Mouse (Mus musculus) brain, embryonic 14.5 days (tissue): ENCODE data around the gene Mgea5.

Experiments
- CTCF ChIP-seq: fragments of 200-500 bp; IDR thresholded peaks from 2 replicates; pipeline ENCODE4 v1.5.1; 2012; ENCODE audit warnings: inconsistent platforms, mild to moderate bottlenecking, moderate library complexity, borderline replicate concordance; ENCODE audit not compliant: insufficient read depth, insufficient read length; ENCODE audit errors: extremely low read depth
- POLR2A ChIP-seq: fragments of 200-500 bp; IDR thresholded peaks from 2 replicates; pipeline ENCODE4 v1.6.1; 2012; ENCODE audit warnings: mild to moderate bottlenecking, inconsistent platforms, borderline replicate concordance; ENCODE audit not compliant: poor library complexity, insufficient read depth, insufficient read length, severe bottlenecking; ENCODE audit errors: extremely low read depth

- no peak for TF ChIP-seq CTCF
- TF ChIP-seq POLR2A, result no peak
Observed at GRCm38 (mm10) chr19:45708704-45709103, 74.9 kb downstream of the Mgea5 start.
